Mouse (Mus musculus) E14TG2a.4 (cell line): ENCODE measurements at regions not wholly inside any gene's neighbourhood (a gene's known extent, or its start where the extent isn't known, plus 50 kb on each side); places are given as distances from the start of the nearest gene placed in this dataset.

Experiments used
- CTCF ChIP-seq: conservative IDR thresholded peaks from 2 replicates; pipeline ENCODE4 v1.5.1; 2014; ENCODE audit warnings: low read length
- NANOG ChIP-seq: IDR thresholded peaks from 2 replicates; pipeline ENCODE4 v1.6.1; 2014; ENCODE audit warnings: borderline replicate concordance, low read length, mixed read lengths
- POU5F1 ChIP-seq: IDR thresholded peaks from 2 replicates; pipeline ENCODE4 v1.6.1; 2014; ENCODE audit warnings: low read length, borderline replicate concordance

- TF ChIP-seq CTCF = no peak
- no peak for TF ChIP-seq POU5F1
- TF ChIP-seq NANOG = no peak
Measured at GRCm38 (mm10) chr5:39050512-39050911, 173.9 kb upstream of the Clnk start.
